Mouse (Mus musculus) brain, embryonic 14.5 days (tissue): Measurements from ENCODE around the gene Crlf2.

Experiments used
- CTCF ChIP-seq: fragments of 200-500 bp; IDR thresholded peaks from 2 replicates; pipeline ENCODE4 v1.5.1; 2012; ENCODE audit warnings: inconsistent platforms, mild to moderate bottlenecking, moderate library complexity, borderline replicate concordance; ENCODE audit not compliant: insufficient read depth, insufficient read length; ENCODE audit errors: extremely low read depth
- POLR2A ChIP-seq: fragments of 200-500 bp; IDR thresholded peaks from 2 replicates; pipeline ENCODE4 v1.6.1; 2012; ENCODE audit warnings: mild to moderate bottlenecking, inconsistent platforms, borderline replicate concordance; ENCODE audit not compliant: poor library complexity, insufficient read depth, insufficient read length, severe bottlenecking; ENCODE audit errors: extremely low read depth

GRCm38 (mm10) chr5:109558123-109558403 is 730 bp downstream of the Crlf2 start:
- TF ChIP-seq CTCF (no peak), POLR2A (no peak)
